Mouse (Mus musculus) heart, embryonic 13.5 days (tissue): Measurements from ENCODE around the gene Usp30. TPM values are rescaled to one million over a fixed set of nuclear protein-coding genes. Genes with fewer than 3 reads are reported as not detected.

Source experiments
- ATAC-seq: fragments of 200-750 bp; cut with Nextera tagmentation; 2 replicates; pipeline ENCODE4 v1.8.0; 2017; ENCODE audit warnings: moderate TSS enrichment; ENCODE audit not compliant: insufficient number of reproducible peaks, low FRiP score, low TSS enrichment; ENCODE audit errors: extremely low read depth
- H3K27ac ChIP-seq: fragments of 300-500 bp; sonication (generic); replicated peaks from 2 replicates; pipeline ENCODE4 v1.5.1; 2015; ENCODE audit warnings: moderate library complexity, mild to moderate bottlenecking, inconsistent platforms
- H3K27me3 ChIP-seq: fragments of 300-500 bp; sonication (generic); replicated peaks from 2 replicates; pipeline ENCODE4 v1.6.1; 2015; ENCODE audit warnings: mild to moderate bottlenecking, inconsistent platforms
- H3K36me3 ChIP-seq: fragments of 300-500 bp; sonication (generic); 2 replicates; pipeline ENCODE4 v1.6.1; 2015; ENCODE audit warnings: mild to moderate bottlenecking, inconsistent platforms
- H3K4me1 ChIP-seq: fragments of 300-500 bp; sonication (generic); 2 replicates; pipeline ENCODE4 v1.6.1; 2015; ENCODE audit warnings: inconsistent platforms
- H3K4me2 ChIP-seq: fragments of 300-500 bp; sonication (generic); 2 replicates; pipeline ENCODE4 v1.6.1; 2015; ENCODE audit warnings: inconsistent platforms, mild to moderate bottlenecking, moderate library complexity
- H3K4me3 ChIP-seq: fragments of 300-500 bp; sonication (generic); 2 replicates; pipeline ENCODE4 v1.5.1; 2015; ENCODE audit warnings: moderate library complexity, mild to moderate bottlenecking, inconsistent platforms
- H3K9ac ChIP-seq: fragments of 300-500 bp; sonication (generic); 2 replicates; pipeline ENCODE4 v1.6.1; 2015; ENCODE audit warnings: inconsistent platforms, mild to moderate bottlenecking, moderate library complexity
- H3K9me3 ChIP-seq: fragments of 300-500 bp; sonication (generic); 2 replicates; pipeline ENCODE4 v1.6.1; 2016; ENCODE audit warnings: inconsistent platforms
- WGBS: fragments of 180-500 bp; shearing (Covaris S2); methylation state at CpG from one replicate; pipeline ENCODE4 v1.1.7; 2015; ENCODE audit warnings: mixed read lengths; 5-methylcytosine and 5-hydroxymethylcytosine counted together
- polyA plus RNA-seq: library from polyadenylated mRNA; unstranded; fragments of >200 nt; fragmentation: Nextera tagmentation; extraction: Ambion mirVana; gene quantifications from 2 replicates; pipeline ENCODE4 v1.2.1, GENCODE M21; 2015

Gene Usp30
- polyA plus RNA-seq, 1 experiment from 2014 or later: 7.4 TPM

DNA sequence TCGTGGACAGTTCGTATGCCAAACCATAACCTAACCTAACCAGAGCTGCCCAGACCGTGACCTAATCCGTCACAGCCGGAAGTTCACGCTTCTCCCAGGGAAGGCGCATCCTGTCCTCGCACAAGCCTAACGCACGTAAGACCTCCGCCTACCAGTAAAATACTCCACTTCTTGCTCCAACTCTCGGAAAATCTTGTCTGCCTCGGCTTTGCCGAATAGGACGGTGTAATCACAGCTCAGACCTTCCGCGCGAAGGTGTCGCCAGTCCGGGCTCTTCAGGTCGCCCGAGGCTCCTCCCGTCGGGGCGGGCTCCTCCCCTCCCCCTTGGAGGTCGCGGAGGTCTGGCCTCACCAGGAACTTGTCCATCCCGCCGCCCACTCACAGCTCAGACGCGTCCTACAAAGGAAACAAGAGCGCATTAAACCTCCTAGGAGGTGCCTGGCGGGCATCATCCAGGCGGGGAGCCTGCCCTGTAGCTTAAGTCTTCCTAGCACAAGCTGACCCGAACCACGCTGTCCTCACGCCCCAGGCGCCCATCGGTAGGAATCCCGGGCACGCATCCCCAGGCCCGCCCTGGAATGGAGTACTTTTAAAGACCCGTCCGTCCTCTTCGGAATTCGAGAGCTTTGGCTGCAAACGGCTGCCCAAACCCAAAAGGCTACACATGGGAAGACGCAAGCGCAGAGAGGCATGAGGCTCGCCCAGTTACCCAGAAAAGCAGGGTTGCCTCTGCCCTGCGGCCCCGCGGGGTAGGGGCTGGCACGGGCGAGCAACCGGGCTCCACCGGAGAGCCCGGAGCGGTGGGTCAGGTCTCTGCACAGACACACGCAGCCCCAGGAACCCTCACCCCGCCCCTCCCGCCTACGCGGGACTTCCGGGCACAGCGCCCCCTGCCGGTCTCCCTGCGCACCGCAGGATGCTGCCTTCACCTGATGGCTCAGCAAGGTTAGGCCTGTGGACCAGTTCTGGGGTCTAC lies 62.4 kb downstream of the Usp30 start, which contains the start of gene Alkbh2:
Alkbh2 (minus strand) TSS at position 845 of the 976 bp plus-strand sequence.
- Histone ChIP-seq H3K4me1 (peaks cover 23% of the 10 kb centered on the region), H3K27ac (peak within 1 kb of the TSS; percentile 95), H3K4me3 (peak within 1 kb of the TSS; percentile 79), H3K36me3 (peaks cover 35% of the 10 kb centered on the region), H3K27me3 (no peaks in the 10 kb centered on the region), H3K4me2 (peak within 1 kb of the TSS; percentile 99), H3K9ac (peak within 1 kb of the TSS; percentile 89), H3K9me3 (no peaks in the 10 kb centered on the region)
- WGBS: under 1% methylated on average over 69 of the region's 69 CpGs
- peak; percentile 43; the same call in 1 of the 2 replicates for ATAC-seq

DNA sequence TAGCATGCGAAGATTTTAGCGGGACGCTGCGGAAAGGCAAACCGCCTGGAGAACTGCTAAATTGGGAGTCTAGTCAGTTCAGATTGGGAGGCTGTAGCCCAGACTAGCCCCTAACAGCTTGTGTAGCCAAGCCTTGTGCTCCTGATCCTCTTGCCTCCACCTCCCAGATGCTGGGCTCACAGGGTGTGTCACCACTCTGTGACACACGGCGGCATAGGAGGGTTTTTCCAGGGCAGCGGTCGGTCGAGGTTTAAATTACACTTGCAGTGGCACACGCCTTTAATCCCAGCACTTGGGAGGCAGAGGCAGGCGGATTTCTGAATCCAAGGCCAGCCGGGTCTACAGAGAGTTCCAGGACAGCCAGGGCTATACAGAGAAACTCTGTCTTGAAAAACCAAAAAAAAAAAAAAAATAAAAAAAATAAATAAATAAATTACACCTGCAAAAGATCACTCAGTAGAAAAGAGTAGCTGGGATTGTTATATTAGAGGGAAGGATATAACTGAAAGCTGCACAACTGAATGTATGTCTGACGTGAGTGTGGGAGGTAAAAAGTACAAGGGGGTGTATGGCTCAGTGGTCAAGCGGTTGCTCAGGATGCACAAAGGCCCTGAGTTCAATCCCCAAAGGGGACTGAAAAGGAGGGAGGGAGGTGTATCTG lies 64.4 kb downstream of the Usp30 start:
- Histone ChIP-seq H3K4me2 (peak overlapping the region; percentile 98), H3K4me1 (peaks cover 43% of the 10 kb centered on the region), H3K4me3 (peak overlapping the region; percentile 90), H3K27me3 (no peaks in the 10 kb centered on the region), H3K9ac (peak overlapping the region; percentile 84), H3K27ac (no peak overlapping the region), H3K9me3 (no peaks in the 10 kb centered on the region), H3K36me3 (peaks cover 18% of the 10 kb centered on the region)
- ATAC-seq: no peak
- 66% methylated on average over 15 of the region's 15 CpGs for WGBS

DNA sequence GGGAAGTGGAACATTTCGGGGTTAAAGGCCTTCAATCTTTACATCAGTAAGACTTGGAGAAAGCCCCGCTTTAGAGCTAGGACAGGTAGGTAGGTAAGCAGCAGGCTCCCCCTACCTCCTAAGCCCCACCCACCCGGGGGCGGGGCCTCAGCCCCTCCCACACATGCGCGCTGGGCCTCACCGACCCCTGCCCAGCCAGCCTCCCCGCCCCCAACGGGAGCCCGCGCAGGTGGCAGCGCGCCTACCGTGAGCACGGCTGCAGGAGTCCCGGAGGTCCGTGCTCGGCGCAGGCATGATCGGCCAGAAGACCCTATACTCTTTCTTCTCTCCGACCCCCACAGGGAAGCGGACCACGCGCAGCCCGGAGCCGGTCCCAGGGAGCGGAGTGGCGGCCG lies 64.9 kb downstream of the Usp30 start, which contains the start of gene Ung:
Ung (plus strand) TSS at position 176 of the 395 bp plus-strand sequence.
- ATAC-seq: peak; percentile 14; the same call in 1 of the 2 replicates
- Histone ChIP-seq H3K27me3 (no peaks in the 10 kb centered on the region), H3K4me3 (peak within 1 kb of the TSS; percentile 90), H3K9me3 (no peaks in the 10 kb centered on the region), H3K4me1 (peaks cover 45% of the 10 kb centered on the region), H3K36me3 (peaks cover 14% of the 10 kb centered on the region), H3K9ac (peak within 1 kb of the TSS; percentile 84), H3K27ac (peak within 1 kb of the TSS; percentile 81), H3K4me2 (peak within 1 kb of the TSS; percentile 98)
- under 1% methylated on average over 29 of the region's 29 CpGs for WGBS

DNA sequence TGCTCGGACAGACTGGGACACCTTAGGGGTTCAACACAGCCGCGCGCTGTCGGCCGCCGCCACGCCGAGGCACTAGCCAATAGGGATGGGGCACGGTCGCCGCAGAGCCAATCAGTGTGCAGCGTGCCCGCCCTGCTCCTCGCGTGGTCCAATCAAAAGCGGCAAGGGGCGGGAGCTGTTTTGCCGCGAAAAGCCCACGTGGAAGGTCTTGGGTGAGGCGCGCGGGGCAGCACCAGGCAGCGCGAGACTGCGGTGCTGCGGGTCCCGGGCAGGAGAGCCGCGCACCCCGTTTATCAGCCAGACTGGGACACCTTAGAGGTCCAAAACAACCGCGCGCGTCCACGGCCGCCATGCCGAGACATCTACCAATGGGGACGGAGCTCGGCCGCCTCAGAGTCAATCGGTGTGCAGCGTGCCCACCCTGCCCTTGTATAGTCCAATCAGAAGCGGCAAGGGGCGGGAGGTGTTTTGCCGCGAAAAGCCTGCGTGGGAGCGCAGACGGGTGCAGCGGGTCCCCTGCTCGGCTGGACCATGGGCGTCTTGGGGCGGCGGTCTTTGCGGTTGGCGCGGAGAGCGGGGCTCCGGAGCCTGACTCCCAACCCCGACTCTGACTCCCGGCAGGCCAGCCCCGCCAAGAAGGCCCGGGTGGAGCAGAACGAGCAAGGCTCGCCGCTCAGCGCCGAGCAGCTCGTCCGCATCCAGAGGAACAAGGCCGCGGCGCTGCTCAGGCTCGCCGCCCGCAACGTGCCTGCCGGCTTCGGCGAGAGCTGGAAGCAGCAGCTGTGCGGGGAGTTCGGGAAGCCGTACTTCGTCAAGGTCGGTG lies 65.6 kb downstream of the Usp30 start:
- H3K9me3 ChIP-seq: no peaks in the 10 kb centered on the region
- peaks cover 45% of the 10 kb centered on the region for H3K4me1 ChIP-seq
- peaks cover 13% of the 10 kb centered on the region; the same call in 1 of the 2 replicates for H3K36me3 ChIP-seq
- peak overlapping the region; percentile 90 for H3K4me3 ChIP-seq
- no peaks in the 10 kb centered on the region for H3K27me3 ChIP-seq
- peak; percentile 89 for ATAC-seq
- H3K9ac ChIP-seq: peak overlapping the region; percentile 84
- H3K4me2 ChIP-seq: peak overlapping the region; percentile 98
- WGBS: under 1% methylated on average over 87 of the region's 87 CpGs
- H3K27ac ChIP-seq: peak overlapping the region; percentile 81

DNA sequence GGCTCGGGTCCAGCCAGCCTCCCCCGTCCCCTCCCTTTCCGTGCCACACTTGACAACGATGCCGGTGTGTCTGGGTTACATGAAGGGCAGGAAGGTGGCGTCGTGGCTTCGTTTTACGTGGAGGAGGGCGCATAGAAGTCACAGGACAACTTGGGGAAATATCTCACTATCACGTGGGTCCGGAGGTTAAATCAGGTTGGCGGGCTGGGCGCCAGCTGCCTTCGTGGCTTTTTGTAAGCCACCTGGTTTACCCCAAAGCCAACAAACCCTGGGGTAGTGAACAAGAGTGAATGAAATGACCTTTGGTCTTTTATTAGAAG lies 66.2 kb downstream of the Usp30 start:
- Histone ChIP-seq H3K27ac (peak overlapping the region; percentile 81), H3K36me3 (peaks cover 17% of the 10 kb centered on the region), H3K9me3 (no peaks in the 10 kb centered on the region), H3K9ac (peak overlapping the region; percentile 84), H3K27me3 (no peaks in the 10 kb centered on the region), H3K4me2 (peak overlapping the region; percentile 98), H3K4me3 (peak overlapping the region; percentile 90), H3K4me1 (peaks cover 45% of the 10 kb centered on the region)
- under 1% methylated on average over 15 of the region's 15 CpGs for WGBS
- ATAC-seq: no peak

DNA sequence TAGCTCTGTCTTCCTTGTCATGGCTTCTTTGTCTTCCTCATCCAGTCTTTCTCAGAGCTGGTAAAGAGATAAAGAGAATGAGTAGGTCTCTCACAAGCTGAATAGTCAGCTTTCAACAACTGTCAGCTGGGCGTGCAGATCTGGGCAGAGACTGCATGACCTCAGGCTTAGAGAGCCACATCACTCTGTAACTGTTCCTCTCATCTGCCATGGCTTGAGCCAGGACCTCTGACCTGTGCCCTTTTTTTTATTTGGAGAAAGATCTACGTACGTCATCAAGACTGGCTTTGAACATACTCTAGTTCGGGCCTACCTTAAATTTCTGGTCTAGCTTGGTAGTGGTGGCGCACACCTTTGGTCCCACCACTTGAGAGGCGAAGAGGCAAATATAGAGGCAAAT lies 67.6 kb downstream of the Usp30 start:
- ATAC-seq: no peak
- Histone ChIP-seq H3K4me3 (no peak overlapping the region), H3K4me1 (peaks cover 51% of the 10 kb centered on the region), H3K4me2 (peak overlapping the region; percentile 98), H3K27me3 (no peaks in the 10 kb centered on the region), H3K9me3 (no peaks in the 10 kb centered on the region), H3K27ac (no peak overlapping the region), H3K36me3 (peaks cover 31% of the 10 kb centered on the region), H3K9ac (peak overlapping the region; percentile 84)
- 81% methylated on average over 6 of the region's 6 CpGs for WGBS

DNA sequence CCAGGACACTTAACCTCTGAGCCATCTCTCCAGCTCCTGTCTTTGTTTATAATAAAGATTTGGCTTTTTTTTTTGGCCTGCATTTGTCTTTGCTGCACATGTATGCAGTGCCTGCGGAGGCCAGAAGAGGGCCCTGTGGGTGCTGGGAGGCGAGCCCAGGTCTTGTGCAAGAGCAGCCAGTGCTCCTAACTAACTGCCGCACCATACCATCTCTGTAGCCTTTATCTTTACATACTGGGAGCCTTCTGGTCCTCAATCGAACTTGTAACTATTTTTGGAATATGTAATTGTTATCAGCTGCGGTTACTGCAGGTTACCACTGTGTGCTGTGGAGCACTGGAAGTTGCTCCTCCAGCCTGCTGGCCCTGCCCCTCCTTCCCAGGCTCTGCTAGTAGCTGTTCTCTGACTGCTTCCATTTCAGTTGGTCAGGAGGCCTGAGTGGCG lies 68.9 kb downstream of the Usp30 start:
- Histone ChIP-seq H3K36me3 (peaks cover 37% of the 10 kb centered on the region), H3K9ac (peak overlapping the region; percentile 26), H3K9me3 (no peaks in the 10 kb centered on the region), H3K27me3 (no peaks in the 10 kb centered on the region), H3K4me3 (no peak overlapping the region), H3K27ac (peak overlapping the region; percentile 76), H3K4me1 (peaks cover 64% of the 10 kb centered on the region), H3K4me2 (peak overlapping the region; percentile 13; the same call in 1 of the 2 replicates)
- no peak for ATAC-seq
- WGBS: 29% methylated on average over 6 of the region's 6 CpGs

DNA sequence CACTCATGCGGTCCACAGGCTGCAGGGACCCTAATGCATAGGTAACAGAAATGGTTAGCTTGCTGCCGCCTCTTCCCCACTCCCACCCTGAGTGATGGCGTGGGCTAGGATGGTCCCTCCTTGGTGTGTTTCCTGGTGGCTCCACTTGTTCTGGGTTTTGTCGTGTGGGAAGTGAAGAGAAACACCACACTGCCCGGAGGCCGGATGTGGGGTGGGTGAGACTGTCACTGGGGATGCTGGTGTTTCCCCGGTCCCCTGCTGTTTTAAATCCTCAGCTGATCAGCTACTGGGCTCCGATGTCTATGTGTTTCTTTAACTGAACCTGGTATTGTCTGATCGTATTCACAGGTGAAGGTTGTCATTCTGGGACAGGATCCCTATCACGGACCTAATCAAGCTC lies 70.3 kb downstream of the Usp30 start:
- H3K4me1 ChIP-seq: peaks cover 71% of the 10 kb centered on the region

DNA sequence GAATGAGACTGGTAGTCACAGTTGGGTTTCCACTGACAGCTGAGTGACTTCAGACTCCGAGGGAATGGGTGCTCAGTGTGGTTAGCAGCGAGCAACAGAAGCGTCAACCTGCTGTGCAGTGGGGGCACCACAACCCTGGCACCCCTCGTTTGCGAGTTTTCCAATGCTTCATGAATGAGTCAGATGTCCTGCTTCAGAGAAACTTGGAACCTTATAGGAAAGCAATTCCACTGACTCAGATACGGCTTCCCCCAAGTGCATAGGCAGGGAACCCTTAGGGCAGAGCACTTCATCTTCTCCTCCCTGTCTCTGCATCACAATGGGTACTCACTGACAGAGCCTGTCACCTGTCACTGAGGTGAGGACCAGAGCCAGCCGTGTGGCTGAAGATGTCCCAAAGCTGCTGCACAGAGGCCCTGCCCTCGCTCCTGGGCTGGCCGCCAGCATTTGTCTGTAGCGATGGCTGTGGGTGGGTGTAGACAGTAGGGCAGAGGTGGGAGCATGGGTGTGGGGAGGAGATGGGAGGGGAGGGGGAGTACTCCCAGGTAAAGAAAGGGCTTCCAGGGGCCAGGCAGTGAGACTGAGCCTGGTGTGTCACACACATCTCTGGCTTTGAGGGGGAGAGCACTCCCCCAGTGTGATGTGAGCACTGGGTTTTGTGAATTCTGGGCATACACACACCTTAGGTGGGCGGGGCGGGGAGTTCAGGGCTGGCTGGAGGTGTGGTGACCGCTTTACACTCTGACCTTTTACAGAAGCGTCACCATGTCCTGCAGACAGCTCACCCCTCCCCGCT lies 72.4 kb downstream of the Usp30 start:
- no peak for ATAC-seq
- 0 out of 2 replicates have a peak overlapping the region, but pooled peaks have one; percentile 44 for H3K9ac ChIP-seq
- H3K36me3 ChIP-seq: peaks cover 41% of the 10 kb centered on the region

More for the DNA sequence above, 70.3 kb downstream of the Usp30 start:
- Histone ChIP-seq H3K27me3 (no peaks in the 10 kb centered on the region), H3K4me2 (no peak overlapping the region), H3K36me3 (peaks cover 43% of the 10 kb centered on the region), H3K9me3 (no peaks in the 10 kb centered on the region), H3K4me3 (no peak overlapping the region), H3K9ac (no peak overlapping the region), H3K27ac (no peak overlapping the region)
- ATAC-seq: no peak
- WGBS: 85% methylated on average over 10 of the region's 10 CpGs

More for the DNA sequence above, 72.4 kb downstream of the Usp30 start:
- WGBS: 68% methylated on average over 15 of the region's 15 CpGs
- Histone ChIP-seq H3K4me1 (peaks cover 57% of the 10 kb centered on the region), H3K27ac (peak overlapping the region; percentile 91), H3K4me3 (no peak overlapping the region), H3K9me3 (no peaks in the 10 kb centered on the region), H3K4me2 (no peak overlapping the region), H3K27me3 (no peaks in the 10 kb centered on the region)
